Mouse (Mus musculus) G1E (cell line): ENCODE data around the gene Rbm33. TPM values are rescaled to one million over a fixed set of nuclear protein-coding genes. Genes with fewer than 3 reads are reported as not detected.

Experiments
- ATAC-seq: 2 replicates; pipeline ENCODE4 v1.8.0; 2016; ENCODE audit warnings: mild to moderate bottlenecking; ENCODE audit not compliant: insufficient number of reproducible peaks, poor library complexity, low FRiP score, severe bottlenecking; ENCODE audit errors: extremely low read depth
- DNase-seq: peaks from one replicate; pipeline ENCODE4 v3.0.0; 2012; ENCODE audit warnings: low spot score
- H3K27me3 ChIP-seq: 2 replicates; pipeline ENCODE4 v1.6.1; 2012; ENCODE audit warnings: mild to moderate bottlenecking, low read length, inconsistent platforms; ENCODE audit not compliant: insufficient read depth
- H3K36me3 ChIP-seq: replicated peaks from 2 replicates; pipeline ENCODE3; 2012; ENCODE audit warnings: mild to moderate bottlenecking, inconsistent platforms
- H3K4me1 ChIP-seq: 2 replicates; pipeline ENCODE4 v1.6.1; 2012; ENCODE audit warnings: low read depth, low read length, inconsistent platforms, mixed read lengths; ENCODE audit not compliant: insufficient read depth
- H3K4me3 ChIP-seq: 2 replicates; pipeline ENCODE4 v1.5.1; 2012; ENCODE audit warnings: low read depth, mild to moderate bottlenecking, inconsistent platforms, low read length, moderate library complexity, mixed read lengths
- H3K9me3 ChIP-seq: replicated peaks from 2 replicates; pipeline ENCODE4 v1.6.1; 2012; ENCODE audit warnings: inconsistent platforms
- CTCF ChIP-seq: IDR thresholded peaks from 2 replicates; pipeline ENCODE4 v1.5.1; 2012; ENCODE audit warnings: low read depth, low read length, inconsistent platforms, mixed read lengths
- GATA1 ChIP-seq: IDR thresholded peaks from 2 replicates; pipeline ENCODE4 v1.6.1; 2012; ENCODE audit warnings: borderline replicate concordance, low read length, inconsistent platforms, mixed read lengths
- GATA2 ChIP-seq: IDR thresholded peaks from 2 replicates; pipeline ENCODE4 v1.6.1; 2012; ENCODE audit warnings: low read depth, low read length, inconsistent platforms, borderline replicate concordance
- POLR2AphosphoS5 ChIP-seq: IDR thresholded peaks from 2 replicates; pipeline ENCODE4 v1.6.1; 2012; ENCODE audit warnings: low read depth, low read length, inconsistent platforms; ENCODE audit not compliant: insufficient replicate concordance
- TAL1 ChIP-seq: conservative IDR thresholded peaks from 2 replicates; pipeline ENCODE4 v1.6.1; 2012; ENCODE audit warnings: low read depth, low read length, inconsistent platforms, mixed read lengths
- polyA plus RNA-seq: library from polyadenylated mRNA; stranded (reverse); fragments of >175 nt; gene quantifications from 2 replicates; pipeline ENCODE4 v1.2.3, GENCODE M21; 2012
- total RNA-seq, 2 experiments: library from RNA; stranded (forward) in 1 of 2; stranded (reverse) in 1 of 2; fragments of 200-1000 nt in 1 of 2; fragments of >200 nt in 1 of 2; fragmentation: Nextera tagmentation in 1 of 2; gene quantifications; 2 replicates each; pipeline ENCODE4 v1.2.3; 2014 to 2017

The Rbm33 gene
- total and polyA plus RNA-seq, 3 experiments: 32.3 to 88.0 (median 45.8) TPM

GRCm38 (mm10) chr5:28463656-28464055 lies 146.7 kb downstream of the Rbm33 start:
- no peak for DNase-seq
- Histone ChIP-seq H3K4me3 (no peak overlapping the region), H3K36me3 (no peaks in the 10 kb centered on the region), H3K9me3 (no peaks in the 10 kb centered on the region), H3K4me1 (no peaks in the 10 kb centered on the region), H3K27me3 (peaks cover 18% of the 10 kb centered on the region; the same call in 1 of the 2 replicates)
- TF ChIP-seq CTCF (no peak), GATA1 (no peak), TAL1 (no peak), POLR2AphosphoS5 (no peak)
- ATAC-seq: no peak

- DNase-seq (no peak), ATAC-seq (no peak)
- TF ChIP-seq TAL1: no peak
- TF ChIP-seq GATA1: no peak
- no peak for TF ChIP-seq CTCF
- TF ChIP-seq GATA2: no peak
- TF ChIP-seq POLR2AphosphoS5: no peak
- no peaks in the 10 kb centered on the region for H3K4me1 ChIP-seq
- peaks cover 14% of the 10 kb centered on the region; the same call in 1 of the 2 replicates for H3K27me3 ChIP-seq
- no peaks in the 10 kb centered on the region for H3K9me3 ChIP-seq
- H3K36me3 ChIP-seq: no peaks in the 10 kb centered on the region
- H3K4me3 ChIP-seq: no peak overlapping the region
These were observed 147.6 kb downstream of the Rbm33 start for GRCm38 (mm10) chr5:28464361-28465098.

GRCm38 (mm10) chr5:28465099-28465406 lies 148.1 kb downstream of the Rbm33 start:
- no peaks in the 10 kb centered on the region for H3K9me3 ChIP-seq
- H3K4me1 ChIP-seq: no peaks in the 10 kb centered on the region
- H3K27me3 ChIP-seq: peaks cover 9% of the 10 kb centered on the region; the same call in 1 of the 2 replicates

GRCm38 (mm10) chr5:28465526-28465925 lies 148.6 kb downstream of the Rbm33 start:
- Histone ChIP-seq H3K4me3 (no peak overlapping the region), H3K9me3 (no peaks in the 10 kb centered on the region), H3K36me3 (no peaks in the 10 kb centered on the region), H3K27me3 (peaks cover 8% of the 10 kb centered on the region; the same call in 1 of the 2 replicates), H3K4me1 (no peaks in the 10 kb centered on the region)
- no peak for TF ChIP-seq CTCF
- TF ChIP-seq POLR2AphosphoS5: no peak
- no peak for TF ChIP-seq GATA1
- TF ChIP-seq TAL1: no peak
- no peak for TF ChIP-seq GATA2
- ATAC-seq: no peak
- DNase-seq: no peak

More at GRCm38 (mm10) chr5:28465099-28465406, 148.1 kb downstream of the Rbm33 start:
- H3K36me3 ChIP-seq: no peaks in the 10 kb centered on the region
- DNase-seq (no peak), ATAC-seq (no peak)
- TF ChIP-seq POLR2AphosphoS5 (no peak), GATA1 (no peak)
- no peak overlapping the region for H3K4me3 ChIP-seq

GRCm38 (mm10) chr5:28466351-28466750 lies 149.4 kb downstream of the Rbm33 start:
- Histone ChIP-seq H3K4me3 (no peak overlapping the region), H3K27me3 (peaks cover 8% of the 10 kb centered on the region; the same call in 1 of the 2 replicates), H3K36me3 (no peaks in the 10 kb centered on the region), H3K9me3 (no peaks in the 10 kb centered on the region), H3K4me1 (no peaks in the 10 kb centered on the region)
- DNase-seq: no peak
- TF ChIP-seq CTCF (no peak), TAL1 (no peak), POLR2AphosphoS5 (no peak), GATA2 (no peak), GATA1 (no peak)
- ATAC-seq: no peak

- ATAC-seq (no peak), DNase-seq (no peak)
- H3K9me3 ChIP-seq: no peaks in the 10 kb centered on the region
- TF ChIP-seq GATA1: no peak
- no peak for TF ChIP-seq CTCF
- peaks cover 8% of the 10 kb centered on the region; the same call in 1 of the 2 replicates for H3K27me3 ChIP-seq
- no peak within 1 kb of the TSS for H3K4me3 ChIP-seq
- no peaks in the 10 kb centered on the region for H3K36me3 ChIP-seq
- H3K4me1 ChIP-seq: no peaks in the 10 kb centered on the region
These were observed 149.9 kb downstream of the Rbm33 start, which contains the start of gene Shh for GRCm38 (mm10) chr5:28466760-28467306. Gene Shh (minus strand): TSS chr5:28467256.

Other genes with a start within 250 kb of the Rbm33 start
- gene Insig1, start 245.8 kb upstream of the Rbm33 start, total RNA-seq (2014; fragmentation: Nextera tagmentation): not detected in 2 replicates
- gene Insig1, start 245.8 kb upstream of the Rbm33 start, total RNA-seq (2017): 2.1 and 2.4 TPM in 2 replicates
- gene Insig1, start 245.8 kb upstream of the Rbm33 start, polyA plus RNA-seq: 1.4 and 1.9 TPM in 2 replicates
- not detected in 2 replicates for gene En2, start 151.4 kb upstream of the Rbm33 start, total RNA-seq (2014; fragmentation: Nextera tagmentation)
- 0.12 TPM in 1 of 2 replicates, not detected in the other for gene En2, start 151.4 kb upstream of the Rbm33 start, total RNA-seq (2017)
- gene En2, start 151.4 kb upstream of the Rbm33 start, polyA plus RNA-seq: not detected in 2 replicates
- gene Cnpy1, start 71.3 kb upstream of the Rbm33 start, total RNA-seq (2014; fragmentation: Nextera tagmentation): not detected in 2 replicates
- 0.06 and 0.16 TPM in 2 replicates for gene Cnpy1, start 71.3 kb upstream of the Rbm33 start, total RNA-seq (2017)
- not detected in 2 replicates for gene Cnpy1, start 71.3 kb upstream of the Rbm33 start, polyA plus RNA-seq
- not detected in 2 replicates for gene Shh, start 150.1 kb downstream of the Rbm33 start, total RNA-seq (2014; fragmentation: Nextera tagmentation)
- gene Shh, start 150.1 kb downstream of the Rbm33 start, total RNA-seq (2017): not detected in 2 replicates
- gene Shh, start 150.1 kb downstream of the Rbm33 start, polyA plus RNA-seq: not detected in 2 replicates